Mouse (Mus musculus) A20 (cell line): ENCODE results near the gene Cyb5b.
A peak's percentile ranks its signal among the peaks of the same experiment; 100 is the strongest.

Experiments used
- DNase-seq: peaks from one replicate; pipeline ENCODE4 v3.0.0-alpha.2; 2011; ENCODE audit warnings: low read depth, low spot score

The Cyb5b gene

DNA sequence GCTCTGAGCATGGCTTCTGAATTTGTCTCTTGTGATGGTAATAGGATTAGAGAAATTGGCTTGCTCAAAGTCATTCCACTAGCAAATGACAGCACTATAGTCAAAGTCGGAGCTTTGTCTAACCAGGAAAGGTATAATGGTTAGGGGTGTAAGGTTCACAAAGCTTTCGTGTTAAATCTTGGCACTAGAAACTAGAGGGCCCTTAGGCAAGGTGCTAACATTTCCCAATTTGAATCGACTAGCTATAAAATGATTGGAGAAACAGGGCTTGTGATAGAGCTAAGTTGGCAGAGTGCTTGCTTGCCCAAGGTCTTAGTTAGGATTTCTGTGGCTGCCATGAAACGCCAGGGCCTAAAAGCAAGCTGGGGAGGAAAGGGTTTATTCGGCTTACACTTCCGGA, 20.4 kb upstream of the Cyb5b start:
- DNase-seq = no peak

DNA sequence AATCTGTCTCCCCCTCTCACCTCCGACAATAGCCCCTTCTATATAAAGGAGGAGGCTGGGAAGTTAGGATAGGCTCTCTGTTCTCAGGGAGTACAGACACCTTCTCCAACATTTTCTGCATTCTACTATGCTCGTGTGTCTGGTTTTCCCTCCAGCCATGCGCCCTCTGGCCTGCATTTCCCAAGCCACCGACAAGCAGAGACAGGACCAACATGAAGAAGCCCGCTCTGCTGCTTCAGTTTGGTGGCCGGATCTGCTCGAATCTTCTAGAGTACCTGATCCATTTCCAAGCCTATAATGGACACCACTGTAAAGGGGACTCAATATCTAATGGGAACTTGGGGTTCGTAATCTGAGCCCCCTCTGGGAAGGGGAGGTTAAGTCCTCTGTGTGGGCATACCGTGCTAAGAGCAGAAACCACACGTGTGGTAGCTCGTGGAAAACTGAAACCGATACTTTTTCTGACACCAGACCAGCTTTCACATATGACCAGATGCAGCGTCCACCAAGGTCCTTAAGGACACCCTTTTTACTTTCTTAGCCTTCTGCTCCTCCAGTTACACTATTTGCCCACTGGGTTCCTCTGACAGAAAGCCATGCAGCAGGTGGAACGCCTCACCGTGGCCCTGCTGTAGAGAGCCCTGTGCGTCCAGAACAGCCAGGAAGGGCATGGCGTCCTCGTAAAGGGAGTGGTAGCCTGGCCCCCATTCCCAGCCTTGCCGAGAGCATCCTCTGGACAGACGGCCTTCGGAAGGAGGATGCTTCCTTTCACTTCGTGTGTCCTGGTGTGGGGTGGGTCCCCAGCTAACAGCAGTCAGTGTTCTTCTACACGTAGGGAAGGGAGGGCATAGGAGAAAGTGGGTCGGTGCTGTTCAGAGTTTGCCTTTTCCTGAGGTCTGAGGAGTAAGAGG, 17.6 kb upstream of the Cyb5b start:
- no peak for DNase-seq

DNA sequence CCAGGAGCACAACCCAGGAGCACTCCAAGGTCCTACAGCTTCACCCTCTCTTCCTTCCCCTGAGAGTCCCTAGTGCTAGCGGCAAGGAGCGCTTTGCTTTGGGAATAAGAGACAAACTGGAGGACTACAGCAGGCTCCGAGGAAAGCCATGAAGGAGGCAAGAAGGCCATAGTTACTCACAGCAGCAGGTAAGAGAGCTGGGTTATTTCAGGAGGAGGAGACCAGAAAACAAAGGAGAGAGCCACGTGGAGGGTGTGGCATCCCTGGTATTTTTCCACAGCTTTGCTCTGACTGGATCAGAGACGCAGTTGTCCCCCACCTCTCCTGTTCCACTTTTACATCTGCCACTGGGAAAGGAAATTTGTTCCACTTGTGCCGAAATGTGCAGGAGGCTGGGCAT, 16.6 kb upstream of the Cyb5b start:
- no peak for DNase-seq

DNA sequence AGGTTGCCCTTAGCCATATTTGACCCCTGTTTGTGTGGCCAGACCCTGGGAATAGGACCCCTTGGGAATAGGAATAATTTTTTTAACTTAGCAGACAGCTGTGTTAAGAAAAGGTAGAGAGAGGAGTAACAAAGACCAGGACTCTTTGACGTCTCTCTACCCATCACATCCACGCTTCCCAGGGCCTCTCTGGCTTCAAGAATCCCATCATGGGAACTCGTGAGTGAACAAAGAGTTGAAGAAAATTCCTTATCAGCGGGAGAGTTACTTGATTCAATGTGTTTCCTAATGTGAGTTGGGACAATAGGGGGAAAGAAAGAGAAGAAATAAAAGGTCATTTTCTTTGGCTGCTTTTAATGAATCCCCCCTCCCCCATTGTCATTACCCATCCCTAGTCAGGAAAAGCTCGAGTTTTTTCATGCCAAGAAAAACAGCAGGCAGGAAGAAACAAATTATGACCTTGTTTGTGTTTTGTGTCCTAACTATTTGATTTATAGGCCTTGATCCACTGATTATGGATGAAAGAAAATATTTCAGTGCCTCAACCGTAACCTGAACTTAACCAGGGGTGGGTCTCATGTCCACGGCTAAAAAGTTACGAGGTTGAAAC, 14.3 kb upstream of the Cyb5b start:
- DNase-seq = no peak

DNA sequence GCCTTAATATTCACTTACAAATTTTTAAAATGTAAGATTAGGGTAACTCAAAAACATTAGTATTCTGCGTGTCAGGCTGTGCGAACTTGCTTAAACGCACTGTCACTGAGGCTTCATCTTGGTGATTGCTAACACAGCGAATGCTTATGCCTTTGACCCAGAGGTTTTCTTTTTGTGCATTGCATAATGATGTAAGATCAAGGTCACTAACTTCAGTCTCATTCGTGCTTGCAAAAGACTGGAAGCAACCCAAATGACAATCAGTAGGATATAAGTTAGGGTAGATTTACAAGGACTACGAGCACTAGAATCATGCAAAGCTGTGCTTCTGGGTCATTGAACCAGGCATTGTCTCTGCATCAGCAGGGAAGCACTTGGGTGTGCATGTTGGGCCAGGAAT, 12.8 kb upstream of the Cyb5b start:
- no peak for DNase-seq

DNA sequence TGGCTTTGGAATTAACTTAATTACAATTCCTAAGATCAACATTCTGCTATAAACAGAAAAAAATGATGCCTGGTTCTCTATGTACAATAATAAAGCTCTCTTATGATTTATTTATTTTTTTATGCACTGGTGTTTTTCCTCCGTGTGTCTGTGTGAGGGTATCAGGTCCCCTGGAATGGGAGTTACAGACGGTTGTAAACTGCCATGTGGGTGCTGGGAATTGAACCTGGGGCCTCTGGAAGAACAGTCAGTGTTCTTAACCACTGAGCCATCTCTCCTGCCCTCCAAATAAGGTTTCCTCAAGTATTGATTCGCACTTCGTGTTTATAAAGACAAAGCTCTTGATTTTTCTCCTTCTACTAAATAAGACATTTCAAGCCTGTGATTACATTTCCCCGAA, 12.1 kb upstream of the Cyb5b start:
- DNase-seq = no peak

DNA sequence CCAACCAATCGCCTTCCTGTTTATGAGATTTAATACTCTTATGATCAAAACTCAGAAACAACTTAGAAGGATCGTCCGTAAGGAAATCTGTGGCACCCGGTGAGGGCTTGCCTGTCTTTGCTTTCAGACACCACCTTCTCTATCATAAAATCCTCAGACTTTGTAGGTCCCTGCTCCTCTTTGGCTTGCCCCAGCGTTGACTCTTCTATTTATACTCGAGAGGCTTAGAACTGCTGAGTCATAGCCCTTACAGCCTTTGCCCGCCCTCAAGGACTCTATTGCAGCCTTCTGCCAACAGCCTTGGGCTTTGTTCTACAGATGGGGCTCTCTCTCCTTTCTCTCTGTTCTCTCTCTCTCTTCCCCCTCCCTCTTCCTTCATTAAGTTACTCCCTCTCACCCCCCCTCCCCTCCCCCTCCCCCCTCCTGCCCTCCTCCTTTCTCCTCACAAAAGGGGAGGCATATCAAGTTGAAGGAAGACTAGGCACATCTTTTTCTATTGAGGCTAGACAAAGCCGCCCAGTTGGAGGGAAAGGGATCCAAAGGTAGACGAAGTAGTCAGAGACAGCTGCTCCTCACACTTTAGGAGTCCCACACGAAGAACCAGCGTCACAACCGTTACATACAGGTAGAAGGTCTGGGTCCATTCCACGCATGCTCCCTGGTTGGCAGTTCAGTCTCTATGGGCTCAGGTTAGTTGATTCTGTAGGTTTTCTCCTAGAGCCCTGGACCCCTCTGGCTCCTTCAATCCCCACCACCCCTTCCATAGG, 10.6 kb upstream of the Cyb5b start:
- peak; percentile 29 for DNase-seq

DNA sequence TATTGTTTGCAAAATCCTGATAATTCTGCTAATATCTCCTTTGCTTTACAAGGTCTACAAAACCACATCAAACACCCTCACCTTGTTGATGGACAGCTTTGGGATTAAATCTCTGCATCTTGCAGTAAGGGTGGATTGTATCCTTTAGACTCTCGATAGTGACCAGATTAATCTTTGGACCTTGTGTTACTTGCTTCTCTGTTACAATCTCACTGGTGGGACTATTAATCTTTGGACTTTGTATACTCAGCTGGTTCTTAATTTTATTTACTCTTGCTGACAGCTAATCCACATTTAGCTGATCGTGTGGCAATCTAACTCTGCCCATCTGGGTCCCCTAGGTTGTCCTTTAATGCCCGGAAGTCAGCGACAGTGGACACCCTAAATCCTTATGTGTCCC, 7.9 kb upstream of the Cyb5b start:
- no peak for DNase-seq

DNA sequence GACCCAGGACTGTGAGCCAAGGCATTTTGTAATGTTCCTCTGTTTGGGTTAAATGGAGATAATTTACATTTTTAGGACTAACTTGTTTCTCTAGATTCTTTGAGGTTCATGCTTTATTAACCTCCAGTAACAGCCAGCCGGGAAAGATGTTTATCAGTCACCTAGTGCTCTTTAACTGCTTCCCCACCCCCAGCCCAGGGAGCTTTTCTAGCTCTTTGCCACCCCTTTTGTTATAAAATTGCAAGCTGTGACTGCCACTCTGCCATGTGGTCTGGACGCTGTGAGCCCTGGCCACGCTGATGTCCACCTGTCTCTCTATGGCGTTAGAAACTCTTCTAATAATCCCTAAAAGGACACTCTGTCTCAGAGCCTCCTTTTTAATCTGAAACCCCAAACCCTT, 6.9 kb upstream of the Cyb5b start:
- DNase-seq = no peak

DNA sequence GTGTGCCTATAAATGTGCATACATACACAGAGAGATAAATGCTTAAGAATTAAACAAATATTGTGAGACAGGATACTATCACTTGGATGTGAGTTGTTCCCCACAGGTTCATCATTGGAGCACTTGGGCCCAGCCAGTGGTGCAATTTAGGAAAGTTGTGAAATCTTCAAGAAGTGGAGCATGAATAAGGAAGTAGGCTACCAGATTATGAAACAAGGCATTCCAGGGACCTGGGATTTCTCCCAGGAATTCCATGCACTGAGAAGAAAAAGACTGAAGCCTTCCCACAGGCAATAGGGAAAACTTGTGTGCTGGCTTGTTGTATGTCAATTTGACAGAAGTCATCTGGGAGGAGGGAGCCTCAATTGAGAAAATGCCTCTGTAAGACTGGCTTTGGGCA, 4.3 kb upstream of the Cyb5b start:
- no peak for DNase-seq

DNA sequence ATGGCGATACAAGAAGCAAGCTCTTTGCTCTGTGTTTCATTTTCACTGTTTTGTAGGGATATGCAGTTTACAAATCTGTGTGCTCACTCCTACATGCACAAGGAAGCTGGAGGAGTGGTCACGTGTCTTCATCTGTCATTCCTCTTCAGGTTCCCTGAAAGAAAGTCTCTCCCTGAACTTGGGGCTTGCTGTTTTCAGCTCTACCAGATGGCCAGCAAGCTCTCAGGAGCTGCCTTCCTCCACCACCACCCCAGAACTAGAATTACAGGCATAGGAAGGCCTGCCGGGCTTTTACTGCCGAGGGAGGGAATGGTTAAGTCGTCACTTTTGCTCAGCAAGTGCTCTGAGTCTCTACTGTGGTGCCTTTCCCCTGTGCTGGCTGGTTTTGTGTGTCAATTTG, 1.6 kb upstream of the Cyb5b start:
- no peak for DNase-seq

DNA sequence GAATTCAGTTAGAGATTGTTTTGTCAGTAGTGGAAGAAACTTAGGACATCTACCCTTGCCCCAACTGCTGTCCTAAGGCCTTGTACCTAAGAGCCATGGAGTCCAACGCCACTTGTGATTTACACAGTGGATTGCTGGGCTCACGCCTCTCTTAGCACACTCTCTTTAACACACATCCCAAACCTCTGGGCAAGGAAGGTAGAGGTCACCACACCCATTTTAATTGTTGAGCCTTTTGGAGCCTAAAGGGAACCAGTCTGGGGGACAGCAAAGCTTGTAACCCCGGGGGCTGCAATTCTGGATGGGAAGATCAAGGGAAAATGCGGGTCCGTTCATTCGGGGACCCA, 410 bp upstream of the Cyb5b start:
- no peak for DNase-seq

DNA sequence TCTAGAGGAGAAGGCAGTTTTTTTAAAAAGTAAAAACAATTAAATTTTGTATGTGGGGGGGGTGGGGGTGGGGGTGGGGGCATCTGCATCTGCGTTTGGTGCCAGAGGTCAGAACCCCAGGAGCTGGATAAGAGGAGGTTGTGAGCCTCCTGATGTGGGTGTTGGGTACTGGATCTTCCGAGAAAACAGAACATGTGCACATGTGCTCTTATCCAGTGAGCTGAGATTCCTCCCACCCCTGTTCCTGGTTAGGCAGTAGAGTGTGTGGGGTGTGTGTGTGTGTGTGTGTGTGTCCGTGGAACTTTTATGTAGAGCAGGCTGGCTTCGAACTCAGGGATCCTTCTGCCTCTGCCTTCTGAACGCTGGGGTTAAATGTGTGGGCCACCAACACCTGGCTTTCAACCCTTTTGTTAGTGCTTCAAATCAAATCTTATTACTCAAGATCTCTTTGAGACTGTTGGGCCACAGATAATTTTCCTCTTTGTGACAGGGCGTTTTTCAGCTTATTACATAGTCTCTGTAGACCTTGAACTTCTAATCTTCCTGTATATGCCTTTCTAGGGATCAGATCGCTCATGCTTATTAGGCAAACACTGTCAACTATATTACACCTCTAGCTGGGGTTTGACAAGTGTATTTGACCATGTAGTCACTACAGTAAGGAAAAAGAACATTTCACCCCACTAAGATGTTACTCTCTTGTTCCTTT, 926 bp downstream of the Cyb5b start:
- DNase-seq = peak; percentile 45

DNA sequence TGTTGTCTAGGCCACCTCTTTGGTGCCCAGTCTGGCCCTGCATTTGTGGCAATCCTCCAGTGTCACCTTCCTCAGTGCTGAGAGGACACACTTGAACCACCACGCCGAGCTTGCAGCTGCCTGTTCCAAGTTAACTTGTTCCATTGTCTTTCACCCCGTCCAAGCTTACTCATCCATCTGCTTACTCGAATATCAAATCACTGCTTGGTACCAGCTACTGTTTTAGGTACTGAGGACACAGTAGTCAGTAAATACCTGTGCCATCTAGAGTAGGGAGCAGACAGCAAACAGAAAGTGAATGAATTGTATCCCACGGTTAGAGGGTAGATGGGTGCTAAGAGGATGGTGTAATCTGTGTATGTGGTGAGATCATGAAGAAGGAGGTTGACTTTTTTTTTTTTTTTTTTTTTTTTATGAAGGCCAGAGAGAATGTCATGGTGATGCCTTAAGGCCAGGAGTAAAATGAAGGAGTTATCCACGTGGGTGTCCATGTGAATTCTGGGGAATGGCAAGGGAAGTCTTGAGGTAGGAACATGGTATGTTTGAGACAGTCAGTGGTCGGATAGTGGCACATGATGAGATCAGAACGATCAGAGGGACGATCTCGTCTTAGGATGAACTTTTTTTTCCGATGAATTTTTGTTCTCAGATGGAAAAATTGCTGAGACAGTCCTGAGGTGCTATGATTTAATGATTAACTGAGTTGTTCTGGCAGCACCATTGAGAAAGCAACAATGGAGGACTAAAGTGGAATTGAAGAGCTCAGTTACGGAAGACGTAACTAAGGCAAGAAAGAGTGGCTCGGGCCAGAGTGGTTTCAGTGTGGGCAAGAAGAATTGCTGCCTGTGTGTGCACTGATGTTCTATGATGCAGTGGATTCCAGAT, 3.1 kb downstream of the Cyb5b start:
- DNase-seq = no peak

DNA sequence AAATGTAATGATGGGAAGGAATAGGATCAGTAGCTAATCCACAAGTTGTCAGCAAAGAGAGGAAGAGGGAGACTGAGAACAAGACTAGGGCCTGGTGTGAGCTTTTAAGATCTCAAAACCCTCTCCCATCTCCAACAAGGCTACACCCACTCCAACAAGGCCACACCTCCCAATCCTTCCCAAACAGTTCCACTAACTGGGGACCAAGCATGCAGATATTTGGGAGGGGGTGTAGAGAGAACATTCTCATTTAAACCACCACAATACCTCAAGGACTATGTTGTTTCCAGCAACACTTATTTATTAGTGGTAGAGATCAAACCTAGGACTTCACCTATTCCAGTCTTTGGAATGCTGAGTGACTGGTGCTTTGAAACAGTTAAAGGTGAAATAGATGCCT, 6.4 kb downstream of the Cyb5b start:
- no peak for DNase-seq

DNA sequence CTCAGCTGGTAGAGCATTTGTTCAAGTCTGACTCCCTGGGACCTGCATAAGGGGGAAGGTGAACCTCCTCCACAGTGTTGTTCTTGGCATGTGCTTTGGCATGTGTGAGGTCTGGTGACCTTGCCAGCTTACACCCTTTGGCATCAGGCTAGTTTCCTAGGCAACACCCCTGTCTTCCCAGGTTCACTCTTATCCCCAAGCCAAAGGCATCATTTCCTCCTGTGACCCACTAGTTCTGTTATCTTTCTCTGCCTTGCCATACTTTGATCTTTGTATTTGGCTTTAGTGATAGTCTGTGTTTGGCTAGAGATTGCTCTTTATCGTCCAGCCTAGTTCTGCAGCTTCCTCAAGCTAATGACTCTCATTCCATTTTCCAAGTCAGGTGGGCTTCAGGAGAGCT, 7.4 kb downstream of the Cyb5b start:
- no peak for DNase-seq

DNA sequence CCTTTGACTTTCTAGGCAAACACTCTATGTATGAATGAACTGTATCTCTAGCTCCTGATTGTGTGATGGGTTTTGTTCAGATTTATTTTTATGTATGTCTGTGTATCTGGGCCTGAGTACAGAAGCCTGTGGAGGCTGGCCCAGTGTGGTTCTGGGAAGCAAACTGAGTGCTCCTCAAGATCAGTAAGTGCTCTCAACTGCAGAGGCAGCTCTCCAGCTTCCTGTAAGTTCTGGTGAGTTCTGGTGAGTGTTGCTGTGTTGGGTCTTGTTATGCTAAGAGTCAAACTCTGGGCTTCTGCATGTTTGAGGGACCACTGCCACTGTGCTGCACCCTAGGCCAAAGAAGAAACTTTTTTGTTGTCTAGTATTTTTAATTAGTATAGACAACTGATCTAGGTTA, 8.4 kb downstream of the Cyb5b start:
- no peak for DNase-seq

DNA sequence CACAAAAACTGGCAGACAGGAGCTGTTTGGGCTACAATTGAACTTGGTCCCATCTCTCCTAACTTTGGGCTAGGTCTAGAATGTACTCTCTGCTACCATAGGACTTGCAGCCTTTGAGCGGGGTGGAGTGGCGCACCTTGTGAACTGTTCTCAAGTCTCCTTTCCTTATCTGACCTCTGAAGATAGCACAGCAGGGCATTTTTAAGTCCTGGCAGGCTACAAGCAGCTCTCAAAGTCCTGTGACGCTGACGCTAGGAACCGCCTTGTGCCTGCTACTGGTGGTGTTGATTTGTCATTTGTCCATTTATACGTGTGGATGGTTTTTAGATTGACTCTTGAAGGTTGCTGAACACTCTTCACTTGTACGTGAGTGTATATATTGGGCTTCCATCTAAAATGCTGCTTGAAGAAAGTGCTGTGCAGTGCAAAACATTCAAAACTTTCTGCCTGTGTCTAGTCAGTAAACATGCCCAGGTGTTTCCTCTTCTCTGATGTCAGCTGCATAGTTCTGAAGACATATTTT, 13.9 kb downstream of the Cyb5b start:
- DNase-seq = peak; percentile 73

DNA sequence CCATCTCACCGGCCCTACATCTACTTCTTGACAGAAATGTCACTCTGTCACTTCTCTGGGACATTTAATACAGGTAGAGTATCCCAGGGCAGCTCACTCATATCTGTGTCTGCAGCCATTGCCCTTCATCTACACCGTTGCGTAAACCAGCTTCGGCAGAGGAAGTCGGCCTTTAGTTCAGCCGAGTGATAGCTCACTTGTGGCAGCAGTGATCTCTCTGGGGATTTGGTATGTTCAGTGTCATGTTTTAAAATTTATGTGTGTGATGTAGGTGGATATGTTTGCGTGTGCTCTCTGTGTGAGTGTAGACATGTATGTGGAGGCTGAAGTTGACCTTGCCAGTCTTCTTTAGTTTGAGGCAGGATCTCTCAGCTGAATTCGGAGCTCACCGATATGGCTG, 15.3 kb downstream of the Cyb5b start:
- no peak for DNase-seq

DNA sequence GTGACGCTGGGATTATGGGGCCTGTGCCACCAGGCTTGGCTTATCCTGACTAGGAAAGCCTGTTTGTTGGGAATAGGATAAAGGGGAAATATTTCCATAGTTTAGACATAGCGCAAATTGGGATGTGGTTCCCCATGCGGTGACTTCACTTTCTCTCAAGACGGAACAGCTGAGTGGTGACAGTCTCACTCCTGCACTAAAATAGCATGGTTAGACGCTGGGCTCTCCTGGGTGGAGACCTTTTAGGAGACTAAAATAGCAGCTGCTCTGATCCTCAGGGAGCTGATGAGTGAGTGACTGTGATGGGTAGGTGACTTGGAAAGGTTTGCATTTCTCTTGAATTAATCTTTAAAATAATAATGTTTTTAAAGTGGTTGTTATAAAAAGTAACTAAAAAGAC, 17.4 kb downstream of the Cyb5b start:
- DNase-seq = no peak

DNA sequence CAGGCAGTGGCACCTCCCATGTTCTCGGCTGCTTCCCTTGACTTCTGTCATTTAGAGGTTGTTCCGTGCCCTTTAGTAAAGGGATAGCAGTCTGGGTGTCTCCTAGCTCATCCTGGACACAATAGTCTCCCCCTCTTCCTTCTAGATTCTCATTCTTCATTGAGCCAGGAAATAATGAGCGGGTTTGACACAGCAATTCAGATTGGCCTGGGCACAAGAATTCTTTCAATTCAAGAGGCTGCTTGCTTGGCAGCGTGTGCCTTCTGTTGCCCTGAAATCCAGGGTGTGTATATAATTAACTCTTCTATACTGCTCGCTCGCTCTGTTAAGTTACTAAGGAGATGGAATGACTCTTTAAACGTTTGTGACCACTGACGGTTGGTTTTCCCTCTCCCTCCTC, 21.7 kb downstream of the Cyb5b start:
- no peak for DNase-seq
